Mouse (Mus musculus) liver, postnatal 0 days (tissue): ENCODE data around the gene Cep97. TPM values are rescaled to one million over a fixed set of nuclear protein-coding genes. Genes with fewer than 3 reads are reported as not detected.
A peak's percentile ranks its signal among the peaks of the same experiment; 100 is the strongest.
"Not testable (repeated sequence)": the region's sequence is repeated elsewhere in the genome, so short reads cannot be mapped to it uniquely, and the experiment has no call there.

ENCODE experiments used
- ATAC-seq: fragments of 200-750 bp; cut with Nextera tagmentation; 2 replicates; pipeline ENCODE4 v1.8.0; 2017; ENCODE audit warnings: mild to moderate bottlenecking, moderate library complexity
- DNase-seq: peaks from one replicate; pipeline ENCODE4 v3.0.0-alpha.2; 2016
- H3K27ac ChIP-seq: fragments of 300-500 bp; sonication (generic); 2 replicates; pipeline ENCODE4 v1.5.1; 2014; ENCODE audit warnings: antibody characterized with exemption, moderate library complexity, mild to moderate bottlenecking, low read depth
- H3K27me3 ChIP-seq: fragments of 300-500 bp; sonication (generic); 2 replicates; pipeline ENCODE4 v1.6.1; 2014; ENCODE audit warnings: low read length, control low read depth, mixed read lengths; ENCODE audit not compliant: insufficient read depth
- H3K36me3 ChIP-seq: fragments of 300-500 bp; sonication (generic); replicated peaks from 2 replicates; pipeline ENCODE4 v1.6.1; 2014; ENCODE audit warnings: mild to moderate bottlenecking, control low read depth, low read length, moderate library complexity, mixed read lengths; ENCODE audit not compliant: insufficient read depth
- H3K4me1 ChIP-seq: fragments of 300-500 bp; sonication (generic); 2 replicates; pipeline ENCODE4 v1.6.1; 2014; ENCODE audit warnings: antibody characterized with exemption, mild to moderate bottlenecking, control low read depth; ENCODE audit not compliant: insufficient read depth
- H3K4me2 ChIP-seq: fragments of 300-500 bp; sonication (generic); 2 replicates; pipeline ENCODE4 v1.6.1; 2014; ENCODE audit warnings: low read depth, mild to moderate bottlenecking, low read length, moderate library complexity, mixed read lengths
- H3K4me3 ChIP-seq: fragments of 300-500 bp; sonication (generic); 2 replicates; pipeline ENCODE4 v1.5.1; 2014; ENCODE audit warnings: low read depth, low read length
- H3K9ac ChIP-seq: fragments of 300-500 bp; sonication (generic); replicated peaks from 2 replicates; pipeline ENCODE4 v1.6.1; 2014; ENCODE audit warnings: mild to moderate bottlenecking, moderate library complexity
- H3K9me3 ChIP-seq: fragments of 300-500 bp; sonication (generic); 2 replicates; pipeline ENCODE4 v1.6.1; 2016; ENCODE audit warnings: mild to moderate bottlenecking, control low read depth, low read length, mixed read lengths
- CTCF ChIP-seq: sonication (generic); IDR thresholded peaks from 2 replicates; pipeline ENCODE4 v1.5.1; 2016; ENCODE audit warnings: antibody characterized with exemption, low read depth
- EP300 ChIP-seq: IDR thresholded peaks from 2 replicates; pipeline ENCODE4 v1.6.1; 2016; ENCODE audit warnings: antibody characterized with exemption, low read depth, mild to moderate bottlenecking
- WGBS: fragments of 180-500 bp; shearing (Covaris S2); extraction: QIAGEN DNeasy Blood & Tissue Kit; methylation state at CpG from one replicate; pipeline ENCODE4 v1.1.7; 2014; ENCODE audit not compliant: insufficient replicate concordance; 5-methylcytosine and 5-hydroxymethylcytosine counted together
- polyA plus RNA-seq: library from polyadenylated mRNA; unstranded; fragments of >200 nt; fragmentation: Nextera tagmentation; extraction: Ambion mirVana; gene quantifications from 2 replicates; pipeline ENCODE4 v1.2.1, GENCODE M21; 2015

Cep97 gene
- polyA plus RNA-seq, 1 experiment from 2014 or later, result 2.7 TPM

- Histone ChIP-seq H3K4me2 (no peak overlapping the region), H3K9me3 (no peaks in the 10 kb centered on the region), H3K36me3 (no peaks in the 10 kb centered on the region), H3K27me3 (no peaks in the 10 kb centered on the region), H3K27ac (no peak overlapping the region), H3K4me1 (no peaks in the 10 kb centered on the region), H3K4me3 (no peak overlapping the region), H3K9ac (no peak overlapping the region)
- ATAC-seq (no peak), DNase-seq (no peak)
- TF ChIP-seq CTCF (no peak), EP300 (no peak)
These were observed 18.1 kb upstream of the Cep97 start for GRCm38 (mm10) chr16:55952771-55953170.

GRCm38 (mm10) chr16:55951679-55952327, 17.1 kb upstream of the Cep97 start:
- H3K4me3 ChIP-seq, result peak overlapping the region; percentile 45
- H3K27me3 ChIP-seq, result no peaks in the 10 kb centered on the region
- DNase-seq, result no peak
- H3K4me1 ChIP-seq, result no peaks in the 10 kb centered on the region
- no peak overlapping the region for H3K27ac ChIP-seq
- 61% methylated on average over 7 of the region's 7 CpGs for WGBS
- TF ChIP-seq EP300 (no peak), CTCF (no peak)
- ATAC-seq, result 0 out of 2 replicates have a peak, but pooled peaks have one; percentile 12
- no peak overlapping the region for H3K9ac ChIP-seq
- H3K4me2 ChIP-seq, result peak overlapping the region; percentile 50; the same call in 1 of the 2 replicates
- H3K9me3 ChIP-seq, result no peaks in the 10 kb centered on the region
- no peaks in the 10 kb centered on the region for H3K36me3 ChIP-seq

- Histone ChIP-seq H3K4me3 (peak overlapping the region; percentile 45), H3K36me3 (no peaks in the 10 kb centered on the region), H3K27me3 (no peaks in the 10 kb centered on the region), H3K9me3 (no peaks in the 10 kb centered on the region), H3K9ac (no peak overlapping the region), H3K4me1 (no peaks in the 10 kb centered on the region), H3K4me2 (peak overlapping the region; percentile 50), H3K27ac (no peak overlapping the region)
- whole genome bisulfite sequencing, result 29% methylated on average over 19 of the region's 19 CpGs
- TF ChIP-seq EP300, result no peak
- TF ChIP-seq CTCF, result peak; percentile 94
- ATAC-seq, result peak; percentile 77
- DNase-seq, result peak; percentile 83
These were observed 16.5 kb upstream of the Cep97 start for GRCm38 (mm10) chr16:55950946-55951678.

GRCm38 (mm10) chr16:55950462-55950861, 15.8 kb upstream of the Cep97 start:
- H3K4me2 ChIP-seq, result no peak overlapping the region
- no peaks in the 10 kb centered on the region for H3K36me3 ChIP-seq
- H3K4me1 ChIP-seq, result no peaks in the 10 kb centered on the region
- no peak overlapping the region for H3K4me3 ChIP-seq
- 65% methylated on average over 3 of the region's 3 CpGs for WGBS
- no peak overlapping the region for H3K9ac ChIP-seq
- no peak for ATAC-seq
- H3K27me3 ChIP-seq, result no peaks in the 10 kb centered on the region
- DNase-seq, result no peak
- H3K9me3 ChIP-seq, result no peaks in the 10 kb centered on the region
- 0 out of 2 replicates have a peak overlapping the region, but pooled peaks have one; percentile 11 for H3K27ac ChIP-seq
- TF ChIP-seq CTCF (no peak), EP300 (no peak)

- Histone ChIP-seq H3K4me2 (peak overlapping the region; percentile 7; the same call in 1 of the 2 replicates), H3K9me3 (no peaks in the 10 kb centered on the region), H3K4me1 (no peaks in the 10 kb centered on the region), H3K27me3 (no peaks in the 10 kb centered on the region), H3K9ac (no peak overlapping the region), H3K4me3 (no peak overlapping the region), H3K36me3 (no peaks in the 10 kb centered on the region), H3K27ac (peak overlapping the region; percentile 76; the same call in 1 of the 2 replicates)
- WGBS, result 18% methylated on average over 7 of the region's 7 CpGs
- TF ChIP-seq CTCF, result no peak
- TF ChIP-seq EP300, result no peak
- DNase-seq, result peak; percentile 63
- ATAC-seq, result peak; percentile 46
These were observed 14.3 kb upstream of the Cep97 start for GRCm38 (mm10) chr16:55948963-55949362.

- not testable (repeated sequence) for ATAC-seq, H3K27ac ChIP-seq, H3K4me1 ChIP-seq, H3K9me3 ChIP-seq, H3K4me2 ChIP-seq, H3K9ac ChIP-seq, DNase-seq, H3K27me3 ChIP-seq, H3K4me3 ChIP-seq, H3K36me3 ChIP-seq
- 71% methylated on average over 2 of the region's 2 CpGs for WGBS
These were observed 13.3 kb upstream of the Cep97 start for GRCm38 (mm10) chr16:55947876-55948410.
